Mouse (Mus musculus): ENCODE data around the gene Cacnb1. TPM values are rescaled to one million over a fixed set of nuclear protein-coding genes. Genes with fewer than 3 reads are reported as not detected.

Gene Cacnb1
- polyA plus RNA-seq, 1 experiment from 2014 or later: 5.1 TPM

DNA sequence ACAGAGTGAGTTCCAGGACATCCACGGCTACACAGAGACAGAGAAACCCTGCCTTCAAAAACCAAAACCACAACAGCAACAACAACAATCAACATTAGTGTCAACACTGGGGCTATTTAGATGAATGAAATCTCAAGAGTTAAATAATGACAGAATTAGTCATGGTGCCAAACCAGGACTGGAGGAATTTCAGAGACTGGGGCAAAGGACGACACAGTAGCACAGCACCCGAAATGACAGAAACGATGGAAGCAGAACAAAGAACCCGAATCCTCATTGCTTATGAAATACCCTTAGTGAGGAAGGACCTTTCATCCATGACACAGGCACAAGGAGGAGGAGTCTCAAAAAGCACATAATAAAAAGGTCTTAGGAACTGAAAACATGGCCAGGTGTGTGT lies 48.7 kb downstream of the Cacnb1 start:
- H3K27me3 ChIP-seq (replicated peaks; ENCODE audit: control insufficient read depth, insufficient read depth, low read length): no peaks in the 10 kb centered on the region
- no peak overlapping the region for H3K4me2 ChIP-seq (ENCODE audit: low read depth, low read length)
- H3K27ac ChIP-seq (ENCODE audit: low read length): no peak overlapping the region
- no peaks in the 10 kb centered on the region for H3K36me3 ChIP-seq (ENCODE audit: control insufficient read depth, insufficient read depth, low read length)
- no peaks in the 10 kb centered on the region for H3K9me3 ChIP-seq (ENCODE audit: control insufficient read depth, low read length)
- no peak overlapping the region for H3K9ac ChIP-seq (ENCODE audit: low read depth, low read length)
- ATAC-seq: no peak
- WGBS: 90% methylated on average over 5 of the region's 5 CpGs
- H3K4me3 ChIP-seq (ENCODE audit: low read length): no peak overlapping the region
- 0 out of 2 replicates have a peak, but pooled peaks cover 2% of the 10 kb centered on the region for H3K4me1 ChIP-seq (ENCODE audit: control insufficient read depth, insufficient read depth, low read length)

GRCm38 (mm10) chr11:97972434-97972833 lies 50.4 kb downstream of the Cacnb1 start:
- no peak for ATAC-seq
- H3K9me3 ChIP-seq (ENCODE audit: control insufficient read depth, low read length): no peaks in the 10 kb centered on the region

DNA sequence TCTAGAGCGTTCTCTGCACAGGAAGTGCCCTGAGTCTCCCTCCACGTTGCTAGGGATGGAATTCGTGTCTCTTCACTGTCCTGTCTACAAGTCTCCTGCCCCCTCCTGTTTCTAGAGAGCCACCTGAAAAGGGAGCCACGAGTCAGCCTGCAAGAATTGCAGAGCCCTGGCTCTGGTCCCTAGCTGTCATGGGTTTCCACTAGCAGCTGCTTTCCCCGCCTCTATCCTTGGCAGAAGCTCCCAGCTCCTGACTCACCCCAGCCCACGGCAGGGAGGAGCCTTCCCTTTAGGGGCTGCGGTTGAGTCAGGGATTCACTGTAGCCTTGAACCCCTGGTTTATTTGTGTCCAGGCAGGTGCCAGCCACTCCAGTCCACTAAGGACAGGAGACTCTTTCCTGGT lies 51.6 kb downstream of the Cacnb1 start:
- Histone ChIP-seq H3K36me3 (ENCODE audit: control insufficient read depth, insufficient read depth, low read length) (no peaks in the 10 kb centered on the region), H3K4me2 (ENCODE audit: low read depth, low read length) (no peak overlapping the region), H3K9ac (ENCODE audit: low read depth, low read length) (no peak overlapping the region), H3K9me3 (ENCODE audit: control insufficient read depth, low read length) (no peaks in the 10 kb centered on the region), H3K27ac (ENCODE audit: low read length) (no peak overlapping the region), H3K4me1 (ENCODE audit: control insufficient read depth, insufficient read depth, low read length) (0 out of 2 replicates have a peak, but pooled peaks cover 2% of the 10 kb centered on the region), H3K4me3 (ENCODE audit: low read length) (no peak overlapping the region), H3K27me3 (replicated peaks; ENCODE audit: control insufficient read depth, insufficient read depth, low read length) (no peaks in the 10 kb centered on the region)
- ATAC-seq: no peak
- WGBS: 29% methylated on average over 7 of the region's 7 CpGs

More at GRCm38 (mm10) chr11:97972434-97972833, 50.4 kb downstream of the Cacnb1 start:
- no peaks in the 10 kb centered on the region for H3K36me3 ChIP-seq (ENCODE audit: control insufficient read depth, insufficient read depth, low read length)
- H3K4me3 ChIP-seq (ENCODE audit: low read length): no peak overlapping the region
- H3K4me1 ChIP-seq (ENCODE audit: control insufficient read depth, insufficient read depth, low read length): 0 out of 2 replicates have a peak, but pooled peaks cover 2% of the 10 kb centered on the region
- WGBS: 66% methylated on average over 2 of the region's 2 CpGs
- H3K4me2 ChIP-seq (ENCODE audit: low read depth, low read length): no peak overlapping the region
- no peak overlapping the region for H3K9ac ChIP-seq (ENCODE audit: low read depth, low read length)
- no peaks in the 10 kb centered on the region for H3K27me3 ChIP-seq (replicated peaks; ENCODE audit: control insufficient read depth, insufficient read depth, low read length)
- H3K27ac ChIP-seq (ENCODE audit: low read length): no peak overlapping the region

DNA sequence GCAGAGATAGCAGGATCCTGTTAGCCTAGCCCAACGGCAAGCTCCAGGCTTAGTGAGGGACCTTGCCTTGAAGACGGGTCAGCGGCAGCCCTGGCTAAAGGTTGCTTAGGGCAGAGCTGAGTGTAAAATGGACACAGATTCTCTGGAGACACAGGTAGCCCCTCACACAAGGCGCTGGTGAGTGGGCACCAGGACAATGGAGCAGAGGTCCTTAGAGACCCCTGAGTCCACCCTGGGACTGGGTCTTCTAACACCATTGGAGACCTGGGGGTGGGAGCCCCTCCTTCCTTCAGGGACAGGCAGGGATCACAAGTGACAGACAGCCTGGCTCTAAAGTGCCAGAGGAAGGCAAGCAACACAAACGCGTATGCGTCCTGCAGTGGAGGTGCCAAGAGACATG lies 52.1 kb downstream of the Cacnb1 start:
- H3K36me3 ChIP-seq (ENCODE audit: control insufficient read depth, insufficient read depth, low read length): no peaks in the 10 kb centered on the region
- H3K4me2 ChIP-seq (ENCODE audit: low read depth, low read length): no peak overlapping the region
- no peak overlapping the region for H3K4me3 ChIP-seq (ENCODE audit: low read length)
- no peak for ATAC-seq
- no peaks in the 10 kb centered on the region for H3K27me3 ChIP-seq (replicated peaks; ENCODE audit: control insufficient read depth, insufficient read depth, low read length)
- WGBS: 81% methylated on average over 7 of the region's 7 CpGs
- H3K27ac ChIP-seq (ENCODE audit: low read length): no peak overlapping the region
- 0 out of 2 replicates have a peak, but pooled peaks cover 2% of the 10 kb centered on the region for H3K4me1 ChIP-seq (ENCODE audit: control insufficient read depth, insufficient read depth, low read length)
- no peak overlapping the region for H3K9ac ChIP-seq (ENCODE audit: low read depth, low read length)
- H3K9me3 ChIP-seq (ENCODE audit: control insufficient read depth, low read length): no peaks in the 10 kb centered on the region

DNA sequence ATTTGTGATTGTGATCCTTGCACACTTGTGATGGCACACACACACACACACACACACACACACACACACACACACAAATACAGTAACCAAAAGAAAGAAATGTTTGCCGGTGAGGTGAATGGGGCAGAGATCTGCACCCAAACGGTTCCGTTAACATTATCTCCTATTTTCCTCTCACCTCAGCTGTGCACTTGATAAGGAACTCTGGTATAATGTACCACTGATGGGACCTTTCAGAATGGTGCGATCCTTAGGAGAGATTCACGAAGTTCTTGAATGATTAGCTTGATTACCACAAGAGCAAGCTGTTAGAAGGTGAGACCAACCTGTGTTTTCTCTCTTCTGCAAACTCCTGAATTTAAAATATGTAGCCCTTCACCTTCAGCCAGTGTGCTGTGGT lies 54.4 kb downstream of the Cacnb1 start:
- WGBS: 75% methylated on average over 5 of the region's 5 CpGs
- Histone ChIP-seq H3K9me3 (ENCODE audit: control insufficient read depth, low read length) (no peaks in the 10 kb centered on the region), H3K27ac (ENCODE audit: low read length) (no peak overlapping the region)

GRCm38 (mm10) chr11:97967114-97967513 lies 55.7 kb downstream of the Cacnb1 start:
- Histone ChIP-seq H3K27me3 (replicated peaks; ENCODE audit: control insufficient read depth, insufficient read depth, low read length) (no peaks in the 10 kb centered on the region), H3K36me3 (ENCODE audit: control insufficient read depth, insufficient read depth, low read length) (no peaks in the 10 kb centered on the region), H3K4me2 (ENCODE audit: low read depth, low read length) (no peak overlapping the region), H3K27ac (ENCODE audit: low read length) (no peak overlapping the region), H3K9ac (ENCODE audit: low read depth, low read length) (no peak overlapping the region), H3K9me3 (ENCODE audit: control insufficient read depth, low read length) (no peaks in the 10 kb centered on the region), H3K4me3 (ENCODE audit: low read length) (no peak overlapping the region), H3K4me1 (ENCODE audit: control insufficient read depth, insufficient read depth, low read length) (0 out of 2 replicates have a peak, but pooled peaks cover 2% of the 10 kb centered on the region)
- no peak for ATAC-seq
- 62% methylated on average over 2 of the region's 2 CpGs for WGBS

More for the DNA sequence above, 54.4 kb downstream of the Cacnb1 start:
- Histone ChIP-seq H3K36me3 (ENCODE audit: control insufficient read depth, insufficient read depth, low read length) (no peaks in the 10 kb centered on the region), H3K4me2 (ENCODE audit: low read depth, low read length) (no peak overlapping the region), H3K4me1 (ENCODE audit: control insufficient read depth, insufficient read depth, low read length) (0 out of 2 replicates have a peak, but pooled peaks cover 2% of the 10 kb centered on the region), H3K9ac (ENCODE audit: low read depth, low read length) (no peak overlapping the region), H3K27me3 (replicated peaks; ENCODE audit: control insufficient read depth, insufficient read depth, low read length) (no peaks in the 10 kb centered on the region), H3K4me3 (ENCODE audit: low read length) (no peak overlapping the region)
- ATAC-seq: no peak

GRCm38 (mm10) chr11:97960907-97961306 lies 61.9 kb downstream of the Cacnb1 start:
- Histone ChIP-seq H3K9me3 (ENCODE audit: control insufficient read depth, low read length) (no peaks in the 10 kb centered on the region), H3K9ac (ENCODE audit: low read depth, low read length) (no peak overlapping the region), H3K4me1 (ENCODE audit: control insufficient read depth, insufficient read depth, low read length) (no peaks in the 10 kb centered on the region), H3K36me3 (ENCODE audit: control insufficient read depth, insufficient read depth, low read length) (no peaks in the 10 kb centered on the region), H3K27ac (ENCODE audit: low read length) (no peak overlapping the region), H3K27me3 (replicated peaks; ENCODE audit: control insufficient read depth, insufficient read depth, low read length) (no peaks in the 10 kb centered on the region), H3K4me2 (ENCODE audit: low read depth, low read length) (no peak overlapping the region), H3K4me3 (ENCODE audit: low read length) (no peak overlapping the region)
- 86% methylated on average over 1 of the region's 1 CpGs for WGBS
- no peak for ATAC-seq

GRCm38 (mm10) chr11:97959300-97959680 lies 63.5 kb downstream of the Cacnb1 start:
- 64% methylated on average over 5 of the region's 5 CpGs for WGBS
- ATAC-seq: no peak
- no peak overlapping the region for H3K4me3 ChIP-seq (ENCODE audit: low read length)

DNA sequence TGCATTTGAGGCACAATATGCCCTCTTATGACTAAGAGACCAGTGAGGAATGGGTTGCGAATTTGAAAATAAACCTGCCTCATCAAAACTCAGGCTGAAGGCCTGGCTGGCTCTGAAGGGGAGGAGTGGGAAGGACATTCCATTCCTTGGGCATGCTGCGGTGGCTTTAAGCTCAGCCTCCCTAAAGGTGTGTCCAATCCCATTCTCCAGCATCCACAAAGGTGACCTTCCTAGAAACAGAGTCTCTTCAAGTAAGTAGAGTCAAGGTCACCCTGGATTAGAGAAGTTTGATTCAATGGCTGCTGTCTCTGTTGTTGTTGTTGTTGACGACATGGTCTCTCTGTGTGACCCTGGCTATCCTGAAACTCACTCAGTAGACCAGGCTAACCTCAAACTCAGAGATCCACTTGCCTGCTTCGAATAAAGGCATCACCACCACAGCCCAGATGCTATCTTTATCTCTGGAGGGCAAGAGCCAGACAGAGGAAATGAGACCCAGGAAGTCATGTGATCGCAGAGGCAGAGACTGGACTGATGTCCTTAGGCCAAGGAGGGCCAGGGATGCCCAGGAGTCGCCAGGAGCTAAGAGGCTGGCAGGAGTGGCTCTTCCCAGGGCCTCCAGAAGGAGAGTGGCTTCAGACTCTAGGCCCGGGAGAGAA lies 64.1 kb downstream of the Cacnb1 start:
- Histone ChIP-seq H3K27ac (ENCODE audit: low read length) (no peak overlapping the region), H3K4me3 (ENCODE audit: low read length) (no peak overlapping the region), H3K9ac (ENCODE audit: low read depth, low read length) (no peak overlapping the region), H3K36me3 (ENCODE audit: control insufficient read depth, insufficient read depth, low read length) (no peaks in the 10 kb centered on the region), H3K4me2 (ENCODE audit: low read depth, low read length) (no peak overlapping the region), H3K27me3 (replicated peaks; ENCODE audit: control insufficient read depth, insufficient read depth, low read length) (no peaks in the 10 kb centered on the region), H3K4me1 (ENCODE audit: control insufficient read depth, insufficient read depth, low read length) (no peaks in the 10 kb centered on the region), H3K9me3 (ENCODE audit: control insufficient read depth, low read length) (no peaks in the 10 kb centered on the region)
- 76% methylated on average over 7 of the region's 7 CpGs for WGBS
- ATAC-seq: no peak

More at GRCm38 (mm10) chr11:97959300-97959680, 63.5 kb downstream of the Cacnb1 start:
- Histone ChIP-seq H3K4me1 (ENCODE audit: control insufficient read depth, insufficient read depth, low read length) (no peaks in the 10 kb centered on the region), H3K36me3 (ENCODE audit: control insufficient read depth, insufficient read depth, low read length) (no peaks in the 10 kb centered on the region), H3K9ac (ENCODE audit: low read depth, low read length) (no peak overlapping the region), H3K27me3 (replicated peaks; ENCODE audit: control insufficient read depth, insufficient read depth, low read length) (no peaks in the 10 kb centered on the region), H3K9me3 (ENCODE audit: control insufficient read depth, low read length) (no peaks in the 10 kb centered on the region), H3K4me2 (ENCODE audit: low read depth, low read length) (no peak overlapping the region), H3K27ac (ENCODE audit: low read length) (no peak overlapping the region)
